Mouse (Mus musculus) thymus, adult 2 months (tissue): ENCODE data around the gene Sms.

Experiments
- CTCF ChIP-seq: fragments of 200-500 bp; IDR thresholded peaks from 2 replicates; pipeline ENCODE4 v1.5.1; 2012; ENCODE audit warnings: mild to moderate bottlenecking, control low read depth, low read length, moderate library complexity, borderline replicate concordance; ENCODE audit not compliant: control insufficient read depth, poor library complexity, insufficient read depth; ENCODE audit errors: extremely low read depth
- POLR2A ChIP-seq: fragments of 200-500 bp; IDR thresholded peaks from 2 replicates; pipeline ENCODE4 v1.6.1; 2012; ENCODE audit warnings: mild to moderate bottlenecking, low read length, control low read depth, moderate library complexity; ENCODE audit not compliant: control insufficient read depth, poor library complexity, insufficient read depth; ENCODE audit errors: extremely low read depth

DNA sequence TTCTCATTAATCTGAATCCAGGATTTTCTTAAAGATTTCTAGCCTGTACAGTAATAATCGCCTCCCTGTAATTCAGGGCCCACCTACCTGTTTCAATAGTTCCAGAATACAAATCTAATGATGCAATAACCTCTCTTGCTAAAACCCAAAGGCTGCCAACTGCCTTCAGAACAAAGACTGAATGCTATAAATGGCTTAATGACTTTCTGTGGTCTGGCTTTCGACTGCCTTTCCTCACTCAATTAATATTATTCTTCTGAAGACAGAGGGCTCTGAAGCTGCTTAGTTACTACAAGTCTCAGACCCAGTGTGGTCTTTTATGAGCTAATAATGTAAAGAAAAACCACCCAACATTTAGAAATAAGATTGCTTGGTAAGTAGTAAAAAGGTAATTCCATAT, 9.8 kb upstream of the Sms start:
- TF ChIP-seq POLR2A (no peak), CTCF (no peak)
